16 mouse cellular contexts compared by ENCODE assay signal in genomic region chr2:93992810-93993209, GRCm38 (mm10). TPM values are rescaled to one million over a fixed set of nuclear protein-coding genes. Genes with fewer than 3 reads are reported as not detected.
DNase-seq lines count a peak whose midpoint lies in the region; ATAC-seq lines count a peak whose summit lies in the region.
"Had no signal": no experiment of that assay in that cellular context is flagged by ENCODE, and none has a peak within 500 bp of the region (broad histone marks: within the 10 kb centered on the region; RNA-seq: fewer than 3 reads in every experiment).

No protein-coding gene starts in this region.

- H3K4me1 ChIP-seq in heart, embryonic 16.5 days (ENCODE audit: control insufficient read depth, insufficient read depth, low read length), result peaks cover 17% of the 10 kb centered on the region
- H3K4me1 ChIP-seq in heart, embryonic 10.5 days, result peaks cover 19% of the 10 kb centered on the region
- H3K4me1 ChIP-seq in midbrain, embryonic 14.5 days (ENCODE audit: control insufficient read depth, insufficient read depth, low read length), result 0 out of 2 replicates have a peak, but pooled peaks cover 3% of the 10 kb centered on the region
- H3K4me1 ChIP-seq in midbrain, embryonic 10.5 days, result peaks cover 13% of the 10 kb centered on the region
- peaks cover 14% of the 10 kb centered on the region for H3K4me1 ChIP-seq in forebrain, embryonic 12.5 days
- H3K4me1 ChIP-seq in neural tube, embryonic 14.5 days (ENCODE audit: control insufficient read depth, insufficient read depth, low read length), result peaks cover 9% of the 10 kb centered on the region
- H3K4me1 ChIP-seq: limb, embryonic 15.5 days had no signal

- no peak overlapping the region for H3K4me2 ChIP-seq in heart, embryonic 16.5 days (ENCODE audit: low read depth, low read length)
- H3K4me2 ChIP-seq in midbrain, embryonic 14.5 days (ENCODE audit: low read length), result no peak overlapping the region
- H3K4me2 ChIP-seq in forebrain, embryonic 12.5 days, result no peak overlapping the region
- 0 out of 2 replicates have a peak overlapping the region, but pooled peaks have one; percentile 8 for H3K4me2 ChIP-seq in neural tube, embryonic 14.5 days (ENCODE audit: low read depth, low read length)
- H3K4me2 ChIP-seq: embryonic facial prominence, embryonic 13.5 days; limb, embryonic 15.5 days had no signal

- peak overlapping the region; percentile 33; the same call in 1 of the 2 replicates for H3K27ac ChIP-seq in heart, embryonic 16.5 days (ENCODE audit: low read length)
- no peak overlapping the region for H3K27ac ChIP-seq in heart, embryonic 10.5 days
- peak overlapping the region; percentile 33; the same call in 1 of the 2 replicates for H3K27ac ChIP-seq in midbrain, embryonic 14.5 days (replicated peaks; ENCODE audit: low read depth, low read length)
- H3K27ac ChIP-seq in midbrain, embryonic 10.5 days (replicated peaks), result no peak overlapping the region
- H3K27ac ChIP-seq in forebrain, embryonic 12.5 days, result peak overlapping the region; percentile 60
- H3K27ac ChIP-seq in neural tube, embryonic 14.5 days (ENCODE audit: low read depth, low read length), result peak overlapping the region; percentile 29
- H3K27ac ChIP-seq: embryonic facial prominence, embryonic 13.5 days; limb, embryonic 15.5 days had no signal

- no peak overlapping the region for H3K9ac ChIP-seq in heart, embryonic 16.5 days (ENCODE audit: low read length)
- no peak overlapping the region for H3K9ac ChIP-seq in midbrain, embryonic 14.5 days (replicated peaks; ENCODE audit: low read length)
- H3K9ac ChIP-seq in forebrain, embryonic 12.5 days, result no peak overlapping the region
- no peak overlapping the region for H3K9ac ChIP-seq in neural tube, embryonic 14.5 days (replicated peaks; ENCODE audit: low read depth, low read length)
- H3K9ac ChIP-seq: embryonic facial prominence, embryonic 13.5 days; limb, embryonic 15.5 days had no signal

- WGBS in heart, embryonic 16.5 days, result 44% methylated on average over 3 of the region's 3 CpGs
- 36% methylated on average over 3 of the region's 3 CpGs for WGBS in heart, embryonic 10.5 days
- WGBS in midbrain, embryonic 14.5 days, result 56% methylated on average over 3 of the region's 3 CpGs
- WGBS in midbrain, embryonic 10.5 days, result 71% methylated on average over 3 of the region's 3 CpGs
- 55% methylated on average over 3 of the region's 3 CpGs for WGBS in forebrain, embryonic 12.5 days
- 28% methylated on average over 3 of the region's 3 CpGs for WGBS in neural tube, embryonic 14.5 days

- H3K4me3 ChIP-seq in heart, embryonic 16.5 days (ENCODE audit: low read length), result no peak overlapping the region
- no peak overlapping the region for H3K4me3 ChIP-seq in heart, embryonic 10.5 days
- H3K4me3 ChIP-seq in midbrain, embryonic 14.5 days (replicated peaks; ENCODE audit: low read depth, low read length), result no peak overlapping the region
- no peak overlapping the region for H3K4me3 ChIP-seq in midbrain, embryonic 10.5 days
- no peak overlapping the region for H3K4me3 ChIP-seq in forebrain, embryonic 12.5 days (replicated peaks)
- no peak overlapping the region for H3K4me3 ChIP-seq in neural tube, embryonic 14.5 days (ENCODE audit: low read depth, low read length)
- H3K4me3 ChIP-seq: embryonic facial prominence, embryonic 13.5 days; limb, embryonic 15.5 days had no signal

- ATAC-seq in heart, embryonic 16.5 days (replicated peaks; ENCODE audit: extremely low read depth, insufficient read depth, low FRiP score), result no peak
- no peak for ATAC-seq in midbrain, embryonic 14.5 days (ENCODE audit: low FRiP score, low TSS enrichment)
- ATAC-seq in forebrain, embryonic 12.5 days (ENCODE audit: low FRiP score), result peak; percentile 58; the same call in 1 of the 2 replicates
- no peak for ATAC-seq in neural tube, embryonic 14.5 days (ENCODE audit: low read depth)
- ATAC-seq: intestine, embryonic 16.5 days had no signal

- no peaks in the 10 kb centered on the region for H3K9me3 ChIP-seq in heart, embryonic 16.5 days (replicated peaks; ENCODE audit: control insufficient read depth, low read length)
- no peaks in the 10 kb centered on the region for H3K9me3 ChIP-seq in heart, embryonic 10.5 days
- H3K9me3 ChIP-seq in midbrain, embryonic 14.5 days (ENCODE audit: control insufficient read depth, low read length), result no peaks in the 10 kb centered on the region
- no peaks in the 10 kb centered on the region for H3K9me3 ChIP-seq in midbrain, embryonic 10.5 days (replicated peaks)
- H3K9me3 ChIP-seq in forebrain, embryonic 12.5 days, result no peaks in the 10 kb centered on the region
- no peaks in the 10 kb centered on the region for H3K9me3 ChIP-seq in neural tube, embryonic 14.5 days (ENCODE audit: control insufficient read depth, low read length)
- H3K9me3 ChIP-seq: embryonic facial prominence, embryonic 13.5 days; G1E; limb, embryonic 15.5 days had no signal

- no peak for DNase-seq in heart, embryonic 10.5 days (ENCODE audit: low spot score)
- DNase-seq in midbrain, embryonic 14.5 days, result no peak
- no peak for DNase-seq in midbrain, embryonic 10.5 days (ENCODE audit: low spot score)
- no peak for DNase-seq in cerebellum, postnatal 14 days
- DNase-seq: cerebellum, postnatal 25 days; gastrocnemius, postnatal 25 days; lung, adult 2 months; thymus, postnatal 14 days had no signal

- peaks cover 44% of the 10 kb centered on the region for H3K36me3 ChIP-seq in heart, embryonic 16.5 days (ENCODE audit: control insufficient read depth, insufficient read depth)
- peaks cover 64% of the 10 kb centered on the region for H3K36me3 ChIP-seq in heart, embryonic 10.5 days
- peaks cover 87% of the 10 kb centered on the region for H3K36me3 ChIP-seq in midbrain, embryonic 14.5 days (ENCODE audit: control insufficient read depth, insufficient read depth, low read length)
- peaks cover 92% of the 10 kb centered on the region for H3K36me3 ChIP-seq in midbrain, embryonic 10.5 days
- peaks cover 82% of the 10 kb centered on the region for H3K36me3 ChIP-seq in forebrain, embryonic 12.5 days (replicated peaks)
- peaks cover 31% of the 10 kb centered on the region for H3K36me3 ChIP-seq in neural tube, embryonic 14.5 days (ENCODE audit: control insufficient read depth, insufficient read depth, low read length)

- no peaks in the 10 kb centered on the region for H3K27me3 ChIP-seq in heart, embryonic 16.5 days (ENCODE audit: control insufficient read depth, insufficient read depth, low read length)
- H3K27me3 ChIP-seq in heart, embryonic 10.5 days (ENCODE audit: insufficient read depth, poor library complexity, severe bottlenecking), result no peaks in the 10 kb centered on the region
- no peaks in the 10 kb centered on the region for H3K27me3 ChIP-seq in midbrain, embryonic 14.5 days (ENCODE audit: control insufficient read depth, insufficient read depth, low read length)
- no peaks in the 10 kb centered on the region for H3K27me3 ChIP-seq in midbrain, embryonic 10.5 days (ENCODE audit: low read depth, poor library complexity, severe bottlenecking)
- H3K27me3 ChIP-seq in forebrain, embryonic 12.5 days, result no peaks in the 10 kb centered on the region
- no peaks in the 10 kb centered on the region for H3K27me3 ChIP-seq in neural tube, embryonic 14.5 days (ENCODE audit: control insufficient read depth, insufficient read depth, low read length)
- H3K27me3 ChIP-seq: embryonic facial prominence, embryonic 13.5 days; limb, embryonic 15.5 days had no signal

RNA-seq across cellular contexts. Expression of gene Gm27027, which starts 3.3 kb away (rescaled TPM):
- not detected in 2 replicates for polyA plus RNA-seq in heart, embryonic 16.5 days (2015; fragmentation: Nextera tagmentation; extraction: Ambion mirVana)
- polyA plus RNA-seq in heart, embryonic 10.5 days (2016; fragmentation: Nextera tagmentation; extraction: Ambion mirVana), result not detected in 2 replicates
- polyA plus RNA-seq in midbrain, embryonic 14.5 days (2014; fragmentation: Nextera tagmentation; extraction: Ambion mirVana), result not detected in 2 replicates
- polyA plus RNA-seq in midbrain, embryonic 10.5 days (2016; fragmentation: Nextera tagmentation; extraction: Ambion mirVana), result not detected in 2 replicates
- polyA plus RNA-seq in forebrain, embryonic 12.5 days (2016; fragmentation: Nextera tagmentation; extraction: Ambion mirVana), result not detected in 2 replicates
- polyA plus RNA-seq in neural tube, embryonic 14.5 days (2014; fragmentation: Nextera tagmentation; extraction: Ambion mirVana), result not detected in 2 replicates
- polyA plus RNA-seq: embryonic facial prominence, embryonic 13.5 days; G1E; intestine, embryonic 16.5 days; limb, embryonic 15.5 days; lung, adult 2 months; stomach, postnatal 0 days had no signal

RNA-seq across cellular contexts. Expression of gene Alkbh3, which starts 17.8 kb away (rescaled TPM):
- 64.8 and 71.5 TPM in 2 replicates for polyA plus RNA-seq in heart, embryonic 16.5 days (2015; fragmentation: Nextera tagmentation; extraction: Ambion mirVana)
- 66.2 and 74.0 TPM in 2 replicates for polyA plus RNA-seq in heart, embryonic 10.5 days (2016; fragmentation: Nextera tagmentation; extraction: Ambion mirVana)
- 45.7 and 53.7 TPM in 2 replicates for polyA plus RNA-seq in midbrain, embryonic 14.5 days (2014; fragmentation: Nextera tagmentation; extraction: Ambion mirVana)
- polyA plus RNA-seq in midbrain, embryonic 10.5 days (2016; fragmentation: Nextera tagmentation; extraction: Ambion mirVana), result 47.8 and 51.5 TPM in 2 replicates
- 52.3 and 55.9 TPM in 2 replicates for polyA plus RNA-seq in forebrain, embryonic 12.5 days (2016; fragmentation: Nextera tagmentation; extraction: Ambion mirVana)
- 51.4 and 57.5 TPM in 2 replicates for polyA plus RNA-seq in neural tube, embryonic 14.5 days (2014; fragmentation: Nextera tagmentation; extraction: Ambion mirVana)

RNA-seq across cellular contexts. Expression of gene Gm13889, which starts 35.8 kb away (rescaled TPM):
- polyA plus RNA-seq in heart, embryonic 16.5 days (2015; fragmentation: Nextera tagmentation; extraction: Ambion mirVana), result 7.1 and 9.0 TPM in 2 replicates
- 2.6 and 3.1 TPM in 2 replicates for polyA plus RNA-seq in heart, embryonic 10.5 days (2016; fragmentation: Nextera tagmentation; extraction: Ambion mirVana)
- polyA plus RNA-seq in midbrain, embryonic 14.5 days (2014; fragmentation: Nextera tagmentation; extraction: Ambion mirVana), result 6.2 TPM in 2 replicates
- polyA plus RNA-seq in midbrain, embryonic 10.5 days (2016; fragmentation: Nextera tagmentation; extraction: Ambion mirVana), result 1.4 and 1.6 TPM in 2 replicates
- 22.1 and 25.3 TPM in 2 replicates for polyA plus RNA-seq in forebrain, embryonic 12.5 days (2016; fragmentation: Nextera tagmentation; extraction: Ambion mirVana)
- 12.3 and 12.8 TPM in 2 replicates for polyA plus RNA-seq in neural tube, embryonic 14.5 days (2014; fragmentation: Nextera tagmentation; extraction: Ambion mirVana)

Comparison
In these comparisons a context has a peak if more than half of its experiments do, and no peak if none do; other contexts are left out.
1. H3K27ac ChIP-seq: peak in heart, embryonic 16.5 days (single experiment), midbrain, embryonic 14.5 days (single experiment), forebrain, embryonic 12.5 days (single experiment) and neural tube, embryonic 14.5 days (single experiment); none in heart, embryonic 10.5 days (single experiment) and midbrain, embryonic 10.5 days (single experiment).